Mouse (Mus musculus) hindbrain, embryonic 14.5 days (tissue): ENCODE measurements around the gene Hoxb4. TPM values are rescaled to one million over a fixed set of nuclear protein-coding genes. Genes with fewer than 3 reads are reported as not detected.

Experiments
- ATAC-seq: fragments of 200-750 bp; cut with Nextera tagmentation; 2 replicates; pipeline ENCODE4 v1.8.0; 2017; ENCODE audit warnings: moderate number of reproducible peaks, mild to moderate bottlenecking, moderate TSS enrichment, moderate library complexity; ENCODE audit not compliant: low FRiP score
- DNase-seq: peaks from one replicate; pipeline ENCODE4 v3.0.0-alpha.2; 2015; ENCODE audit warnings: low spot score
- H3K27ac ChIP-seq: fragments of 300-500 bp; sonication (generic); 2 replicates; pipeline ENCODE4 v1.5.1; 2014; ENCODE audit warnings: mild to moderate bottlenecking, moderate library complexity
- H3K27me3 ChIP-seq: fragments of 300-500 bp; sonication (generic); 2 replicates; pipeline ENCODE4 v1.6.1; 2014; ENCODE audit warnings: mild to moderate bottlenecking, low read length, mixed read lengths; ENCODE audit not compliant: control insufficient read depth, insufficient read depth
- H3K36me3 ChIP-seq: fragments of 300-500 bp; sonication (generic); replicated peaks from 2 replicates; pipeline ENCODE4 v1.6.1; 2014; ENCODE audit not compliant: control insufficient read depth, insufficient read depth
- H3K4me1 ChIP-seq: fragments of 300-500 bp; sonication (generic); replicated peaks from 2 replicates; pipeline ENCODE4 v1.6.1; 2014; ENCODE audit warnings: antibody characterized with exemption, low read length, mixed read lengths; ENCODE audit not compliant: control insufficient read depth, insufficient read depth
- H3K4me2 ChIP-seq: fragments of 300-500 bp; sonication (generic); replicated peaks from 2 replicates; pipeline ENCODE4 v1.6.1; 2014; ENCODE audit warnings: mild to moderate bottlenecking, moderate library complexity
- H3K4me3 ChIP-seq: fragments of 300-500 bp; sonication (generic); replicated peaks from 2 replicates; pipeline ENCODE4 v1.5.1; 2014; ENCODE audit warnings: mild to moderate bottlenecking, low read length
- H3K9ac ChIP-seq: fragments of 300-500 bp; sonication (generic); 2 replicates; pipeline ENCODE4 v1.6.1; 2014
- H3K9me3 ChIP-seq: fragments of 300-500 bp; sonication (generic); 2 replicates; pipeline ENCODE4 v1.6.1; 2016; ENCODE audit warnings: low read length; ENCODE audit not compliant: control insufficient read depth
- WGBS: fragments of 180-500 bp; shearing (Covaris S2); extraction: QIAGEN DNeasy Blood & Tissue Kit; methylation state at CpG from one replicate; pipeline ENCODE4 v1.1.7; 2014; 5-methylcytosine and 5-hydroxymethylcytosine counted together
- polyA plus RNA-seq: library from polyadenylated mRNA; unstranded; fragments of >200 nt; fragmentation: Nextera tagmentation; extraction: Ambion mirVana; gene quantifications from 2 replicates; pipeline ENCODE4 v1.2.1, GENCODE M21; 2014

Gene Hoxb4
- polyA plus RNA-seq, 1 experiment from 2014 or later = 5.4 TPM

- DNase-seq = peak; percentile 54
- Histone ChIP-seq H3K27ac (peak overlapping the region; percentile 99), H3K4me1 (peaks cover 47% of the 10 kb centered on the region)
Measured at GRCm38 (mm10) chr11:96349491-96350340, 31.6 kb downstream of the Hoxb4 start.

GRCm38 (mm10) chr11:96350341-96350624 is 32.2 kb downstream of the Hoxb4 start, which contains the start of gene Hoxb2:
Hoxb2 (plus strand) TSS chr11:96350525.
- Histone ChIP-seq H3K4me2 (peak within 1 kb of the TSS; percentile 71), H3K9ac (peak within 1 kb of the TSS; percentile 98), H3K4me1 (peaks cover 45% of the 10 kb centered on the region), H3K36me3 (0 out of 2 replicates have a peak, but pooled peaks cover 9% of the 10 kb centered on the region), H3K4me3 (peak within 1 kb of the TSS; percentile 68), H3K9me3 (no peaks in the 10 kb centered on the region), H3K27me3 (peaks cover 50% of the 10 kb centered on the region), H3K27ac (peak within 1 kb of the TSS; percentile 99)
- ATAC-seq = no peak
- 2% methylated on average over 2 of the region's 2 CpGs for WGBS
- peak; percentile 48 for DNase-seq

More at GRCm38 (mm10) chr11:96349491-96350340, 31.6 kb downstream of the Hoxb4 start:
- Histone ChIP-seq H3K9me3 (no peaks in the 10 kb centered on the region), H3K9ac (peak overlapping the region; percentile 55), H3K4me2 (peak overlapping the region; percentile 71), H3K36me3 (0 out of 2 replicates have a peak, but pooled peaks cover 9% of the 10 kb centered on the region), H3K27me3 (peaks cover 55% of the 10 kb centered on the region), H3K4me3 (peak overlapping the region; percentile 20)
- 2% methylated on average over 14 of the region's 14 CpGs for whole genome bisulfite sequencing
- no peak for ATAC-seq

GRCm38 (mm10) chr11:96350791-96351190 is 32.7 kb downstream of the Hoxb4 start:
- H3K9me3 ChIP-seq = no peaks in the 10 kb centered on the region
- H3K27me3 ChIP-seq = peaks cover 49% of the 10 kb centered on the region
- peak overlapping the region; percentile 99 for H3K27ac ChIP-seq
- peak overlapping the region; percentile 68 for H3K4me3 ChIP-seq
- 0 out of 2 replicates have a peak, but pooled peaks cover 9% of the 10 kb centered on the region for H3K36me3 ChIP-seq
- ATAC-seq (no peak), DNase-seq (peak; percentile 25)
- H3K4me1 ChIP-seq = peaks cover 43% of the 10 kb centered on the region
- peak overlapping the region; percentile 71 for H3K4me2 ChIP-seq
- peak overlapping the region; percentile 98 for H3K9ac ChIP-seq
- 7% methylated on average over 2 of the region's 2 CpGs for WGBS

GRCm38 (mm10) chr11:96351312-96351711 is 33.2 kb downstream of the Hoxb4 start:
- Histone ChIP-seq H3K36me3 (0 out of 2 replicates have a peak, but pooled peaks cover 9% of the 10 kb centered on the region), H3K9me3 (no peaks in the 10 kb centered on the region), H3K4me3 (peak overlapping the region; percentile 68), H3K4me2 (peak overlapping the region; percentile 71), H3K4me1 (peaks cover 38% of the 10 kb centered on the region), H3K27me3 (peaks cover 49% of the 10 kb centered on the region), H3K27ac (peak overlapping the region; percentile 99), H3K9ac (peak overlapping the region; percentile 98)
- WGBS = 4% methylated on average over 11 of the region's 11 CpGs
- DNase-seq (peak; percentile 73), ATAC-seq (peak; percentile 52; the same call in 1 of the 2 replicates)

GRCm38 (mm10) chr11:96351831-96352230 is 33.8 kb downstream of the Hoxb4 start:
- Histone ChIP-seq H3K9me3 (no peaks in the 10 kb centered on the region), H3K4me2 (peak overlapping the region; percentile 71), H3K4me3 (peak overlapping the region; percentile 68), H3K27me3 (peaks cover 49% of the 10 kb centered on the region), H3K9ac (peak overlapping the region; percentile 98), H3K4me1 (peaks cover 33% of the 10 kb centered on the region), H3K27ac (peak overlapping the region; percentile 99), H3K36me3 (0 out of 2 replicates have a peak, but pooled peaks cover 9% of the 10 kb centered on the region)
- peak; percentile 69; the same call in 1 of the 2 replicates for ATAC-seq
- DNase-seq = peak; percentile 75
- 1% methylated on average over 22 of the region's 22 CpGs for WGBS

- 0 out of 2 replicates have a peak, but pooled peaks cover 9% of the 10 kb centered on the region for H3K36me3 ChIP-seq
- DNase-seq (no peak), ATAC-seq (no peak)
- H3K9ac ChIP-seq = peak overlapping the region; percentile 98
- peak overlapping the region; percentile 68 for H3K4me3 ChIP-seq
- peaks cover 31% of the 10 kb centered on the region for H3K4me1 ChIP-seq
- peaks cover 53% of the 10 kb centered on the region for H3K27me3 ChIP-seq
- H3K4me2 ChIP-seq = peak overlapping the region; percentile 71
- peak overlapping the region; percentile 99 for H3K27ac ChIP-seq
- H3K9me3 ChIP-seq = no peaks in the 10 kb centered on the region
- WGBS = under 1% methylated on average over 74 of the region's 75 CpGs
Measured at GRCm38 (mm10) chr11:96352691-96353521, 34.8 kb downstream of the Hoxb4 start.

- Histone ChIP-seq H3K9ac (peak overlapping the region; percentile 98), H3K27ac (peak overlapping the region; percentile 99), H3K4me1 (peaks cover 26% of the 10 kb centered on the region), H3K9me3 (no peaks in the 10 kb centered on the region), H3K4me2 (peak overlapping the region; percentile 71), H3K27me3 (peaks cover 53% of the 10 kb centered on the region), H3K4me3 (peak overlapping the region; percentile 68), H3K36me3 (0 out of 2 replicates have a peak, but pooled peaks cover 9% of the 10 kb centered on the region)
- 2% methylated on average over 14 of the region's 14 CpGs for WGBS
- DNase-seq = no peak
- no peak for ATAC-seq
Measured at GRCm38 (mm10) chr11:96353522-96353841, 35.4 kb downstream of the Hoxb4 start.

GRCm38 (mm10) chr11:96353939-96354338 is 35.9 kb downstream of the Hoxb4 start:
- Histone ChIP-seq H3K9ac (peak overlapping the region; percentile 98), H3K4me1 (peaks cover 22% of the 10 kb centered on the region), H3K4me2 (peak overlapping the region; percentile 71), H3K36me3 (0 out of 2 replicates have a peak, but pooled peaks cover 9% of the 10 kb centered on the region), H3K9me3 (no peaks in the 10 kb centered on the region), H3K4me3 (peak overlapping the region; percentile 68), H3K27me3 (peaks cover 52% of the 10 kb centered on the region), H3K27ac (peak overlapping the region; percentile 99)
- 2% methylated on average over 8 of the region's 8 CpGs for WGBS
- DNase-seq = no peak
- no peak for ATAC-seq

GRCm38 (mm10) chr11:96354376-96354775 is 36.3 kb downstream of the Hoxb4 start:
- peak overlapping the region; percentile 98 for H3K9ac ChIP-seq
- H3K36me3 ChIP-seq = 0 out of 2 replicates have a peak, but pooled peaks cover 9% of the 10 kb centered on the region
- DNase-seq = no peak
- WGBS = under 1% methylated on average over 25 of the region's 25 CpGs
- peak overlapping the region; percentile 71 for H3K4me2 ChIP-seq
- ATAC-seq = no peak
- peak overlapping the region; percentile 99 for H3K27ac ChIP-seq
- peaks cover 18% of the 10 kb centered on the region for H3K4me1 ChIP-seq
- peaks cover 53% of the 10 kb centered on the region for H3K27me3 ChIP-seq
- peak overlapping the region; percentile 68 for H3K4me3 ChIP-seq
- no peaks in the 10 kb centered on the region for H3K9me3 ChIP-seq
